Mouse (Mus musculus): Measurements from ENCODE around the gene Cops8. TPM values are rescaled to one million over a fixed set of nuclear protein-coding genes. Genes with fewer than 3 reads are reported as not detected.

Cops8 gene
- polyA plus RNA-seq, 1 experiment from 2014 or later, result 192 TPM

- no peak for ATAC-seq (ENCODE audit: low FRiP score)
Measured at GRCm38 (mm10) chr1:90658581-90658980, 55.8 kb downstream of the Cops8 start.

GRCm38 (mm10) chr1:90660150-90660549, 57.4 kb downstream of the Cops8 start:
- Histone ChIP-seq H3K9me3 (ENCODE audit: control insufficient read depth, low read length) (no peaks in the 10 kb centered on the region), H3K4me2 (no peak overlapping the region), H3K4me1 (ENCODE audit: control insufficient read depth, insufficient read depth, low read length) (no peaks in the 10 kb centered on the region), H3K36me3 (ENCODE audit: control insufficient read depth, insufficient read depth, low read length) (no peaks in the 10 kb centered on the region), H3K4me3 (ENCODE audit: low read depth, low read length) (no peak overlapping the region), H3K9ac (ENCODE audit: low read length) (no peak overlapping the region), H3K27me3 (ENCODE audit: control insufficient read depth, insufficient read depth, low read length) (no peaks in the 10 kb centered on the region), H3K27ac (ENCODE audit: low read depth, low read length) (no peak overlapping the region)
- DNase-seq (ENCODE audit: low spot score, missing footprints) (no peak), ATAC-seq (ENCODE audit: low FRiP score) (no peak)
- 93% methylated on average over 7 of the region's 7 CpGs for WGBS

More at GRCm38 (mm10) chr1:90658581-90658980, 55.8 kb downstream of the Cops8 start:
- 91% methylated on average over 3 of the region's 3 CpGs for WGBS
- H3K4me1 ChIP-seq (ENCODE audit: control insufficient read depth, insufficient read depth, low read length), result no peaks in the 10 kb centered on the region
- no peak overlapping the region for H3K4me2 ChIP-seq
- no peaks in the 10 kb centered on the region for H3K27me3 ChIP-seq (ENCODE audit: control insufficient read depth, insufficient read depth, low read length)
- DNase-seq (ENCODE audit: low spot score, missing footprints), result no peak
- no peak overlapping the region for H3K27ac ChIP-seq (ENCODE audit: low read depth, low read length)
- no peak overlapping the region for H3K4me3 ChIP-seq (ENCODE audit: low read depth, low read length)
- no peaks in the 10 kb centered on the region for H3K9me3 ChIP-seq (ENCODE audit: control insufficient read depth, low read length)
- no peaks in the 10 kb centered on the region for H3K36me3 ChIP-seq (ENCODE audit: control insufficient read depth, insufficient read depth, low read length)
- H3K9ac ChIP-seq (ENCODE audit: low read length), result no peak overlapping the region

DNA sequence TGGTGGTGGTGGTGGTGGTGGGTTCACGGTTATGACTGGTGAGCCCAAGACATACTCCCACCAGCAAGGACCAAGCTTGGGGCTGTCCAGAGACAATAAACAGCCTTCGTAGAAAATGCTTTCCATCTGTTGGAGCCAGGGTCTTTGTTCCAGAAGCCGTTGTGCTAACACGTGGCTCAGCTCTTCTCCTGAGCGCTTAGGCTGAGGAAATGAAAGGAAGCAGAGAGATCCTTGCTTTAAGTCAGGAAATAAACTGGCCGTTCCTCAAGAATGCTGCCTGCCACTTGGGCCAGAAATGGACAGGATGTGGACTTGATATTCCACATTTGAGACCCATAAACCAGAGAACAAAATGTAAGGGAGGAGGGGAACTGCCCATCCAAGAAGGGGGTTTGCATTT, 59.7 kb downstream of the Cops8 start:
- Histone ChIP-seq H3K4me3 (ENCODE audit: low read depth, low read length) (no peak overlapping the region), H3K9me3 (ENCODE audit: control insufficient read depth, low read length) (no peaks in the 10 kb centered on the region), H3K36me3 (ENCODE audit: control insufficient read depth, insufficient read depth, low read length) (no peaks in the 10 kb centered on the region), H3K4me1 (ENCODE audit: control insufficient read depth, insufficient read depth, low read length) (no peaks in the 10 kb centered on the region), H3K9ac (ENCODE audit: low read length) (no peak overlapping the region), H3K4me2 (no peak overlapping the region), H3K27me3 (ENCODE audit: control insufficient read depth, insufficient read depth, low read length) (no peaks in the 10 kb centered on the region), H3K27ac (ENCODE audit: low read depth, low read length) (no peak overlapping the region)
- DNase-seq (ENCODE audit: low spot score, missing footprints) (no peak), ATAC-seq (ENCODE audit: low FRiP score) (no peak)
- WGBS, result 79% methylated on average over 6 of the region's 6 CpGs

Other genes starting within 250 kb of the Cops8 start
- gene Col6a3, start 241.0 kb downstream of the Cops8 start, polyA plus RNA-seq (2014; fragmentation: Nextera tagmentation; extraction: Ambion mirVana), result 6.5 and 6.7 TPM in 2 replicates

Data from midbrain, embryonic 11.5 days (tissue).